Mouse (Mus musculus) heart, postnatal 4 days (tissue): ENCODE data around the gene Olfr1232. TPM values are rescaled to one million over a fixed set of nuclear protein-coding genes. Genes with fewer than 3 reads are reported as not detected.

Source experiments
- DNase-seq: peaks from one replicate; pipeline ENCODE4 v3.0.0; 2021
- total RNA-seq, 2 experiments: library from RNA; stranded (reverse); gene quantifications; 2 replicates each; pipeline ENCODE4 v1.2.3; 2021

Gene Olfr1232
- total RNA-seq = not detected

- no peak for DNase-seq
Observed at GRCm38 (mm10) chr2:89329575-89329974, at the start of gene Olfr1232. Olfr1232 (minus strand) TSS chr2:89329675.

GRCm38 (mm10) chr2:89364765-89365164 is 35.3 kb upstream of the Olfr1232 start, which contains the start of gene Olfr1234:
Olfr1234 (minus strand) TSS chr2:89364865.
- no peak for DNase-seq

DNA sequence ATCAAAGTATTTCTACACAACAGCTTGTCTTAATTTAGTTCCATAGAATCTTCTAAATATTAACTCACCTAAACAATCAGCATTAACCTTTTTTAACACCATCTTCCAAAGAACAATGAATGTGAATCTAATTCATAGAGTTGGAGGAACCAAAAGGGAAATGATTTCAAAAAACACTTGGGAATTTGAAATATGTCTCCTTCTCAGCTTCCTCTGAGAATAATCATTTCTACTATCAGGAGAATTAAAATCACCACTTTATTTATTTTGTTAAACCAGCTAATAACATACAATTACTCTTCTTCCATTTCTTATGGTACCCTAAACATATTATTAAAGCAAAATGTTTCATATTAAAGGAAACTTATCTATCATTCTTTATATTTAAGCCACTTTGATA is 12.8 kb upstream of the Olfr1232 start, which contains the start of gene Olfr1233:
Gene Olfr1233 (minus strand): TSS at position 101 of the 400 bp plus-strand sequence.
- no peak for DNase-seq

GRCm38 (mm10) chr2:89306974-89307373 is 22.5 kb downstream of the Olfr1232 start, which contains the start of gene Olfr1231:
Olfr1231 (minus strand) TSS chr2:89307074.
- no peak for DNase-seq

DNA sequence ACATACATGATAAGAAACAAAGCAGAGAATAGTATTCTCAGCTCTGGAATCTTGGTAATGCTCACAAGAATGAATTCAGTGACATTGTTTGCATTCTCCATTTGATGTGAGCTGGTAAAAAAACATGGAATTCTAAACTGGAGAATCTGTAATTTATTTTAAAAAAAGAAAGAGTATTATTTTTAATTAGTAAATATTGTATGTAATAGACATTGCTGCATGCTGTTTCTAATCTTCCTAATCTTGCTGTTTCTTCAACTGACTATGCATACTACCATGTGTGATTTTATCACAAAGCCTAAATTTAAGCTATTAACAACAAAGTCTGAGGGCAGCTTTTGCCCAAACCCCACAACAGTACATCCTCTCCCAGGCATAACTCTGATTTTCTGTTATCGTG is 32.3 kb downstream of the Olfr1232 start, which contains the start of gene Olfr1230:
Gene Olfr1230 (minus strand): TSS at position 101 of the 400 bp plus-strand sequence.
- no peak for DNase-seq

DNA sequence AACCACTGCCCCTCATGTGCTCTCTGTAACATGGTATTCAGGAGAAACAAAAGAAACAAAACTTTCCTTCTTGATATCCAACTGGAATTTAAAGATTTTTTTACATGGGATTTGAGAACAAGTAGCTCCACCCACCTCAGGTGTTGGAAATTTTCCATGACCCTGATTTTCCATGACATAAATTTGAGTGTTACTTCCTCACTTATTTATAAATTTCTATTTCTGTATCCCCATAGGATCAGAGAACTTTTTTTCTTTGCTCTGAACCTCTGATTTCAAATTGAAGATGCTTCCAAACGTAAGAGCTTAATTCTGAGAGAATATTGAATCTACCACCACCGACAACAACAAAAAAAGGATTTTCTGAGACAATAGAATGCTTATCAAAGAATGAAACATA is 41.6 kb downstream of the Olfr1232 start, which contains the start of gene Olfr1229:
Gene Olfr1229 (minus strand): TSS at position 101 of the 400 bp plus-strand sequence.
- DNase-seq = no peak

Other genes with a start within 250 kb of the Olfr1232 start
- gene Olfr1219, start 246.2 kb downstream of the Olfr1232 start, total RNA-seq = not detected
- gene Olfr1220, start 222.8 kb downstream of the Olfr1232 start, total RNA-seq = not detected
- gene Olfr1221, start 212.4 kb downstream of the Olfr1232 start, total RNA-seq = not detected
- not detected for gene Olfr1222, start 196.6 kb downstream of the Olfr1232 start, total RNA-seq
- not detected for gene Olfr1223, start 178.1 kb downstream of the Olfr1232 start, total RNA-seq
- not detected for gene Olfr1224-ps1, start 165.6 kb downstream of the Olfr1232 start, total RNA-seq
- gene Olfr1225, start 155.0 kb downstream of the Olfr1232 start, total RNA-seq = not detected
- gene Olfr1226, start 129.6 kb downstream of the Olfr1232 start, total RNA-seq = not detected
- gene Olfr1228, start 75.6 kb downstream of the Olfr1232 start, total RNA-seq = not detected
- not detected for gene Olfr1229, start 41.7 kb downstream of the Olfr1232 start, total RNA-seq
- gene Olfr1230, start 32.4 kb downstream of the Olfr1232 start, total RNA-seq = not detected
- not detected for gene Olfr1231, start 22.6 kb downstream of the Olfr1232 start, total RNA-seq
- not detected for gene Olfr1233, start 12.7 kb upstream of the Olfr1232 start, total RNA-seq
- gene Olfr1234, start 35.2 kb upstream of the Olfr1232 start, total RNA-seq = not detected
- gene Olfr1238, start 80.0 kb upstream of the Olfr1232 start, total RNA-seq = not detected
- gene Olfr1239, start 90.7 kb upstream of the Olfr1232 start, total RNA-seq = not detected
- not detected for gene Olfr1240, start 113.3 kb upstream of the Olfr1232 start, total RNA-seq
- gene Olfr1241, start 157.5 kb upstream of the Olfr1232 start, total RNA-seq = not detected
- not detected for gene Olfr1242, start 168.7 kb upstream of the Olfr1232 start, total RNA-seq
- gene Olfr1243, start 201.8 kb upstream of the Olfr1232 start, total RNA-seq = not detected
- not detected for gene Olfr1245, start 248.8 kb upstream of the Olfr1232 start, total RNA-seq